ENCODE assay signal across 7 mouse cellular contexts in the genomic region with DNA sequence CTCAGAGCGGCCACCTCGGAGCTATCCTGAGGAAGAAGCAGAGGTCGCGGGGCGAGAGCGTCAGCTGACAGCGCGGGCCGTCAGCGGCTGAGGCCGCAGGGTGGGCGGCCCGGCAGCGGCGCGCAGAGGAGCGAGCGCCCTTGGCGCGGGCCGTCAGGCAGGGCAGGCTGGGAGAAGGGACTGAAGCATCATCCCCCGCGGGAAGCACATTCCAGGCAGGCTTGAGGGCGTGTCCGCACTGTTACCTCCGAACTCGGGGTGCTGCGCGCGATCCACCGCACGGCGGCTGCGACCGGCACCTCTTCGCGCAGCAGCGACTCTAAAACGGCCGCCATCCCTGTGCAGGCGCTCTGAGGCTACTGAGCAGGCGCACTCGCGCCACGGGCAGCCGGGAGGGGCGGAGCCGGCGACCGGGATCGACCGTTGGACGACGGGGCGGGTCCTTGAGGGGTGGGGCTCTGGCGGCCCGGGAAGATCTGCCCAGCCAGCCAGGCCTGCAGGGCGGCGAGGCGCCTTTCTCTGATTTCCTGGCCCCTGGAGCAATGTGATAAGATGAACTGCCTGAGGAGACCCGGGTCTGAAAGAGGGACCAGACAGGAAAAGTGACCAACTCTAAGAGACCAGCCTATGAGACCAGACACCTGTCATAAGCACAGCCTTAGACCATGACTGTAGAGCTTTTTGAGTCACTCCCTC.
DNase-seq lines count a peak whose midpoint lies in the region; ATAC-seq lines count a peak whose summit lies in the region.

No protein-coding gene starts in this region.

- H3K27me3 ChIP-seq in limb, embryonic 10.5 days (ENCODE audit: low read depth, poor library complexity, severe bottlenecking), result no peaks in the 10 kb centered on the region
- no peaks in the 10 kb centered on the region for H3K27me3 ChIP-seq in midbrain, embryonic 13.5 days

- ATAC-seq in granulocyte monocyte progenitor cell, adult 5-6 weeks (replicated peaks; ENCODE audit: poor library complexity, severe bottlenecking), result peak; percentile 96
- ATAC-seq in midbrain, embryonic 13.5 days, result peak; percentile 99

- WGBS in limb, embryonic 10.5 days, result under 1% methylated on average over 61 of the region's 61 CpGs
- under 1% methylated on average over 61 of the region's 61 CpGs for WGBS in midbrain, embryonic 13.5 days

- DNase-seq in adrenal gland, adult 8-10 months, result peak; percentile 85
- peak; percentile 96 for DNase-seq in embryo, embryonic 9.5 days (ENCODE audit: extremely low spot score)
- DNase-seq in kidney, adult 11 months, result peak; percentile 88
- DNase-seq in limb, embryonic 10.5 days (ENCODE audit: low spot score), result peak; percentile 95
- DNase-seq in spleen, adult 12 weeks (ENCODE audit: low spot score), result peak; percentile 83

- peak overlapping the region; percentile 94 for H3K27ac ChIP-seq in limb, embryonic 10.5 days
- H3K27ac ChIP-seq in midbrain, embryonic 13.5 days, result peak overlapping the region; percentile 93

- peak overlapping the region; percentile 93 for H3K9ac ChIP-seq in midbrain, embryonic 13.5 days (replicated peaks)

- H3K4me1 ChIP-seq in limb, embryonic 10.5 days, result peaks cover 34% of the 10 kb centered on the region
- H3K4me1 ChIP-seq in midbrain, embryonic 13.5 days (replicated peaks), result peaks cover 36% of the 10 kb centered on the region

- peaks cover 28% of the 10 kb centered on the region for H3K36me3 ChIP-seq in limb, embryonic 10.5 days
- H3K36me3 ChIP-seq in midbrain, embryonic 13.5 days, result peaks cover 27% of the 10 kb centered on the region

- peak overlapping the region; percentile 99 for H3K4me3 ChIP-seq in limb, embryonic 10.5 days
- H3K4me3 ChIP-seq in midbrain, embryonic 13.5 days (replicated peaks), result peak overlapping the region; percentile 93

- H3K4me2 ChIP-seq in midbrain, embryonic 13.5 days (replicated peaks), result peak overlapping the region; percentile 89

- no peaks in the 10 kb centered on the region for H3K9me3 ChIP-seq in limb, embryonic 10.5 days (replicated peaks)
- no peaks in the 10 kb centered on the region for H3K9me3 ChIP-seq in midbrain, embryonic 13.5 days

Comparison
In these comparisons a context has a peak if more than half of its experiments do, and no peak if none do; other contexts are left out.
1. Peak in every context shown above with its lines: DNase-seq, ATAC-seq, H3K4me3 ChIP-seq and H3K27ac ChIP-seq.